Mouse (Mus musculus) stomach, embryonic 16.5 days (tissue): ENCODE data around the gene Il17rb. TPM values are rescaled to one million over a fixed set of nuclear protein-coding genes. Genes with fewer than 3 reads are reported as not detected.

Experiments used
- ATAC-seq: fragments of 200-750 bp; cut with Nextera tagmentation; 2 replicates; pipeline ENCODE4 v1.8.0; 2017; ENCODE audit warnings: moderate number of reproducible peaks, moderate TSS enrichment; ENCODE audit not compliant: insufficient read depth, low FRiP score
- H3K27ac ChIP-seq: fragments of 300-500 bp; sonication (generic); 2 replicates; pipeline ENCODE4 v1.5.1; 2014; ENCODE audit warnings: low read length
- H3K27me3 ChIP-seq: fragments of 300-500 bp; sonication (generic); 2 replicates; pipeline ENCODE4 v1.6.1; 2014; ENCODE audit warnings: low read length, control low read depth, mixed read lengths; ENCODE audit not compliant: control insufficient read depth, insufficient read depth
- H3K36me3 ChIP-seq: fragments of 300-500 bp; sonication (generic); 2 replicates; pipeline ENCODE4 v1.6.1; 2014; ENCODE audit warnings: low read length; ENCODE audit not compliant: control insufficient read depth, insufficient read depth
- H3K4me1 ChIP-seq: fragments of 300-500 bp; sonication (generic); 2 replicates; pipeline ENCODE4 v1.6.1; 2014; ENCODE audit warnings: low read length, control low read depth, mixed read lengths; ENCODE audit not compliant: control insufficient read depth, insufficient read depth
- H3K4me2 ChIP-seq: fragments of 300-500 bp; sonication (generic); 2 replicates; pipeline ENCODE4 v1.6.1; 2014; ENCODE audit warnings: low read depth, low read length, mixed read lengths
- H3K4me3 ChIP-seq: fragments of 300-500 bp; sonication (generic); replicated peaks from 2 replicates; pipeline ENCODE4 v1.5.1; 2014; ENCODE audit warnings: mild to moderate bottlenecking, low read length
- H3K9ac ChIP-seq: fragments of 300-500 bp; sonication (generic); 2 replicates; pipeline ENCODE4 v1.6.1; 2014; ENCODE audit warnings: low read length
- H3K9me3 ChIP-seq: fragments of 300-500 bp; sonication (generic); replicated peaks from 2 replicates; pipeline ENCODE4 v1.6.1; 2016; ENCODE audit warnings: low read length, control low read depth; ENCODE audit not compliant: control insufficient read depth
- WGBS: fragments of 180-500 bp; shearing (Covaris S2); extraction: QIAGEN DNeasy Blood & Tissue Kit; methylation state at CpG from one replicate; pipeline ENCODE4 v1.1.7; 2014; 5-methylcytosine and 5-hydroxymethylcytosine counted together
- microRNA-seq: library from miRNA; unstranded; fragments of <30 nt; microRNA quantifications from one replicate; pipeline ENCODE4, GENCODE M21; 2016
- polyA plus RNA-seq: library from polyadenylated mRNA; unstranded; fragments of >200 nt; fragmentation: Nextera tagmentation; extraction: Ambion mirVana; gene quantifications from 2 replicates; pipeline ENCODE4 v1.2.1, GENCODE M21; 2015

Il17rb gene
- polyA plus RNA-seq, 1 experiment from 2014 or later: 2.0 TPM

DNA sequence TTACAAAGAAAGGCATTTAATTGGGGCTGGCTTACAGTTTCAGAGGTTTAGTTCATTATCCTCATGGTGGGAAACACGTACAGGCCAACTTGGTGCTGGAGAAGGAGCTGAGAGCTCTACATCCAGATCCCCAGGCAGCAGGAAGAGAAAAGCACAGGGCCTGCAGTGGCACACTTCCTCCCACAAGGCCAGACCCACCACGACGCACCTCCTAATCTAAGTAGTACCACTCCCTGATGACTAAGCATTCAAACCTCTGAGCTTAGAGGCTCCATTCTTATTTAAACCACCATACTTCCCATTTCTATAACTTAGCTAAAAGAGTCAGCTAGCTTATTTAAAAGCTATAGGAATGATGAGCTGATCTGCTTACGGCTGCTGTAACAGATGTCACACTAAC is 57.9 kb downstream of the Il17rb start:
- ATAC-seq: no peak
- 59% methylated on average over 4 of the region's 4 CpGs for WGBS
- Histone ChIP-seq H3K4me1 (no peaks in the 10 kb centered on the region), H3K4me2 (no peak overlapping the region), H3K36me3 (no peaks in the 10 kb centered on the region), H3K4me3 (no peak overlapping the region), H3K9ac (no peak overlapping the region), H3K27me3 (no peaks in the 10 kb centered on the region), H3K9me3 (no peaks in the 10 kb centered on the region), H3K27ac (no peak overlapping the region)

DNA sequence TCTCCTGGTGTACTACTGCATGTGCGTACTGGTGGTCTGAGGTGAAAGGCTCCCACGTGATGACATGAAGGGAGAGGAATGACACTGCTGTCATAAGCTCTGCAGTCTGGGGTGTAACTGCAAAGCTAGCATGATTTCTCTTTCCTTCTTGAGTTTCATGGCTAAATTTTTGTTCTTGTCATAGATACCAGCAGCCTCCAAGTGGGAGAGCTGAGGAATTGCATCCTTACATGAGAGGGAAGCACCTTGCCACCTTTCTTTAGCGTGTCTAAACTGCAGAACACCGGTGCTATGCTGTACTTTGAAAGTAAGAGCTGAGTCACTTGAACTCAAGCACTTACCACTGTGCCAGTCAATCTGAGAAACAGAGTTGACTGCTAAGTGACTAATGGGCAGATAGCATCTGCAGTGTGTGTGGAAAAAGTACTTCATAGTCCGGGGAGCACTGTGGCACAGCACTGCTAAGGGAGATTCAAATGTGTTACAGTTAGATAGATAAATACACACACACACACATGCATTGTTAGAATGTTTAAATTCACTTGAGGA is 61.9 kb downstream of the Il17rb start:
- Histone ChIP-seq H3K27ac (no peak overlapping the region), H3K9me3 (no peaks in the 10 kb centered on the region), H3K36me3 (no peaks in the 10 kb centered on the region), H3K27me3 (no peaks in the 10 kb centered on the region; the same call in 1 of the 2 replicates), H3K4me2 (no peak overlapping the region), H3K4me3 (no peak overlapping the region), H3K4me1 (no peaks in the 10 kb centered on the region), H3K9ac (no peak overlapping the region)
- ATAC-seq: no peak
- 68% methylated on average over 5 of the region's 5 CpGs for WGBS

Small RNA genes lying within 50 kb of the gene (microRNA-seq; reads per million reads assigned to microRNA genes)
- gene Mir6947: not detected

Other genes with a start within 250 kb of the Il17rb start
- gene Selenok, start 40.6 kb downstream of the Il17rb start, polyA plus RNA-seq: 292 and 297 TPM in 2 replicates
- 56.0 and 63.2 TPM in 2 replicates for gene Actr8, start 30.6 kb downstream of the Il17rb start, polyA plus RNA-seq
- gene Chdh, start 127 bp upstream of the Il17rb start, polyA plus RNA-seq: 1.2 and 1.4 TPM in 2 replicates